ENCODE assay signal across 9 mouse cellular contexts in the genomic region with DNA sequence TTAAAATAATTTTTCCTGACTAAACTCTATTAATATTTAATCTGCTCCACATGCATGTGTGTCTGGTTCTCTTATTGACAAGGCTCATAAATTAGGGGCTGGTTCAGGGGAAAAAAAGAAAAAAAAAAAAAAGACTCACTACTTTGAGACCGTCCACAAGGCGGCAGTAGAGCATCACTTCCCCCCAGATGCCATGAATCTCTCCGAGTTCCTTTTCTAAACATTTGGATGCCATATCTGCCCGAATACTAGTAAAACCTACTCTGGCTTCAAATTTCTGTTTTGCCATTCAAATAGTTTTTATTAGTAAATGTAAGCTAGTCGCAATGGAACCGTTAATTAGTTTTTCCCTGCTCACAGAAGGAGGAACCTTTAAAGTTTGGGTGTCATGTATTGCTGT.
DNase-seq lines count a peak whose midpoint lies in the region; ATAC-seq lines count a peak whose summit lies in the region.
"Had no signal": no experiment of that assay in that cellular context is flagged by ENCODE, and none has a peak within 500 bp of the region (broad histone marks: within the 10 kb centered on the region; RNA-seq: fewer than 3 reads in every experiment).

No protein-coding gene starts in this region.

- no peaks in the 10 kb centered on the region for H3K9me3 ChIP-seq in liver, embryonic 13.5 days (replicated peaks)
- H3K9me3 ChIP-seq: limb, embryonic 12.5 days had no signal

- H3K27ac ChIP-seq in liver, embryonic 13.5 days = no peak overlapping the region
- H3K27ac ChIP-seq: limb, embryonic 12.5 days had no signal

- no peak overlapping the region for H3K4me2 ChIP-seq in liver, embryonic 13.5 days
- H3K4me2 ChIP-seq: limb, embryonic 12.5 days had no signal

- DNase-seq in cerebellum, adult 11 months = peak; percentile 4
- no peak for DNase-seq in cerebellum, adult 11-12 months
- DNase-seq in ovary, postnatal 36 days (ENCODE audit: low spot score) = peak; percentile 55
- DNase-seq in ovary, adult 18-20 months (ENCODE audit: low spot score) = no peak
- DNase-seq in induced T-regulatory cell, adult 2 months (ENCODE audit: low read depth) = peak; percentile 71
- peak; percentile 12 for DNase-seq in liver, embryonic 13.5 days
- DNase-seq in right cerebral cortex, postnatal 4 days = peak; percentile 82

- H3K4me3 ChIP-seq in liver, embryonic 13.5 days (replicated peaks) = no peak overlapping the region
- H3K4me3 ChIP-seq: limb, embryonic 12.5 days had no signal

- H3K36me3 ChIP-seq in liver, embryonic 13.5 days = no peaks in the 10 kb centered on the region
- H3K36me3 ChIP-seq: limb, embryonic 12.5 days had no signal

- no peak overlapping the region for H3K9ac ChIP-seq in liver, embryonic 13.5 days
- H3K9ac ChIP-seq: limb, embryonic 12.5 days had no signal

- H3K4me1 ChIP-seq in liver, embryonic 13.5 days (replicated peaks) = no peaks in the 10 kb centered on the region

- WGBS in liver, embryonic 13.5 days (ENCODE audit: insufficient replicate concordance) = 9% methylated on average over 6 of the region's 6 CpGs

- no peaks in the 10 kb centered on the region for H3K27me3 ChIP-seq in liver, embryonic 13.5 days

- peak; percentile 83 for ATAC-seq in common myeloid progenitor, adult 5-6 weeks (replicated peaks; ENCODE audit: low read depth, poor library complexity, severe bottlenecking)
- no peak for ATAC-seq in liver, embryonic 13.5 days (ENCODE audit: low read depth)

Comparison
In these comparisons a context has a peak if more than half of its experiments do, and no peak if none do; other contexts are left out.
1. DNase-seq: peak in cerebellum, adult 11 months (single experiment), ovary, postnatal 36 days (single experiment), induced T-regulatory cell, adult 2 months (single experiment), liver, embryonic 13.5 days (single experiment) and right cerebral cortex, postnatal 4 days (single experiment); none in cerebellum, adult 11-12 months (single experiment) and ovary, adult 18-20 months (single experiment).